Mouse (Mus musculus): ENCODE results near the gene Slc44a1. TPM values are rescaled to one million over a fixed set of nuclear protein-coding genes. Genes with fewer than 3 reads are reported as not detected.

The Slc44a1 gene
- total RNA-seq, 4 experiments from 2014 or later, result 80.8 to 88.6 (median 85.0) TPM

Other genes starting within 250 kb of the Slc44a1 start
- 10 to 100 TPM; 30.4 to 36.6 (median 33.3) TPM for gene Fsd1l, start 191.1 kb downstream of the Slc44a1 start, total RNA-seq (2022)